Mouse (Mus musculus): Measurements from ENCODE around the gene Tcf12.

- TF ChIP-seq CTCF (IDR thresholded peaks at IDR 0.05; ENCODE audit: borderline replicate concordance, insufficient read depth, low read length) (no peak), POLR2A (IDR thresholded peaks at IDR 0.05; ENCODE audit: low read depth, low read length) (no peak)
Measured at GRCm38 (mm10) chr9:72030274-72030673, 81.4 kb downstream of the Tcf12 start.
